Mouse (Mus musculus) testis, adult 2 months (tissue): ENCODE data around the gene Kank2. TPM values are rescaled to one million over a fixed set of nuclear protein-coding genes. Genes with fewer than 3 reads are reported as not detected.

Experiments
- H3K27ac ChIP-seq: fragments of 200-500 bp; 2 replicates; pipeline ENCODE4 v1.5.1; 2012; ENCODE audit warnings: low read depth, low read length; ENCODE audit not compliant: control insufficient read depth, insufficient read depth
- H3K27me3 ChIP-seq: fragments of 200-500 bp; 2 replicates; pipeline ENCODE4 v1.6.1; 2012; ENCODE audit warnings: mild to moderate bottlenecking, low read length, moderate library complexity; ENCODE audit not compliant: control insufficient read depth, insufficient read depth
- H3K36me3 ChIP-seq: fragments of 200-500 bp; 2 replicates; pipeline ENCODE4 v1.6.1; 2012; ENCODE audit warnings: mild to moderate bottlenecking, low read length; ENCODE audit not compliant: control insufficient read depth, insufficient read depth
- H3K4me1 ChIP-seq: fragments of 200-500 bp; 2 replicates; pipeline ENCODE4 v1.6.1; 2012; ENCODE audit warnings: low read length; ENCODE audit not compliant: control insufficient read depth, insufficient read depth
- H3K4me3 ChIP-seq: fragments of 200-500 bp; 2 replicates; pipeline ENCODE4 v1.5.1; 2012; ENCODE audit warnings: low read depth, mild to moderate bottlenecking, low read length, moderate library complexity, mixed read lengths; ENCODE audit not compliant: control insufficient read depth
- CTCF ChIP-seq: fragments of 200-500 bp; IDR thresholded peaks from 2 replicates; pipeline ENCODE4 v1.5.1; 2012; ENCODE audit warnings: low read depth, mild to moderate bottlenecking, inconsistent platforms, low read length, moderate library complexity; ENCODE audit not compliant: control insufficient read depth, insufficient read depth, insufficient replicate concordance
- POLR2A ChIP-seq: fragments of 200-500 bp; IDR thresholded peaks from 2 replicates; pipeline ENCODE4 v1.6.1; 2012; ENCODE audit warnings: low read depth, mild to moderate bottlenecking, inconsistent platforms, low read length, moderate library complexity; ENCODE audit not compliant: control insufficient read depth
- polyA plus RNA-seq: library from polyadenylated mRNA; depleted of rRNA; stranded (reverse); fragments of >200 nt; gene quantifications from 2 replicates; pipeline ENCODE4 v1.2.3, GENCODE M21; 2012

Gene Kank2
- polyA plus RNA-seq, 1 experiment: 6.9 TPM

GRCm38 (mm10) chr9:21764084-21764999 is 34.2 kb downstream of the Kank2 start:
- Histone ChIP-seq H3K4me3 (no peak overlapping the region), H3K4me1 (peaks cover 13% of the 10 kb centered on the region), H3K36me3 (no peaks in the 10 kb centered on the region), H3K27ac (no peak overlapping the region), H3K27me3 (no peaks in the 10 kb centered on the region)
- TF ChIP-seq CTCF (no peak), POLR2A (no peak)

DNA sequence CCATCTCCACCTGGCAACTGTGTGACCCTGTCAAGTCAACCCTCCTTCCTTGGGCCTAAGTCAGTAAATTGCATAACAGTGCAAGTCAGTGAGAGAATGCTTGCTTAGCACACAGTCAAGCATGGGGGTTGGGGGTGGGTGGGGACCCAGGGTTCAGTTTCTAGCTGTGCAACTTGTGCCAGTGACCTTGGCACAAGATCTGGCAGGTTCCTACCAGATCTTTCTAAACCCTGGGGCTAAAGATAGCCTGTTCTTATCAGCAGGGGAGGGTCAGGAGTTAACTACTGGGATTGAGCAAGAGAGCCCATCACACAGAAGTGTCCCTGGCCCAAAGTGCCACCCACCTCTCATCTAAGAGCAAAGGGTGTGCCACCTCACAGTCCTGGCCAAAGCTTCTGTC is 36.4 kb downstream of the Kank2 start:
- H3K4me1 ChIP-seq: peaks cover 11% of the 10 kb centered on the region
- no peak overlapping the region for H3K4me3 ChIP-seq
- H3K27ac ChIP-seq: no peak overlapping the region
- TF ChIP-seq POLR2A: no peak
- TF ChIP-seq CTCF: no peak
- H3K27me3 ChIP-seq: no peaks in the 10 kb centered on the region
- no peaks in the 10 kb centered on the region for H3K36me3 ChIP-seq

- Histone ChIP-seq H3K36me3 (no peaks in the 10 kb centered on the region), H3K4me3 (peak within 1 kb of the TSS; percentile 98), H3K27me3 (no peaks in the 10 kb centered on the region), H3K4me1 (peaks cover 6% of the 10 kb centered on the region), H3K27ac (peak within 1 kb of the TSS; percentile 89)
- TF ChIP-seq POLR2A: peak; percentile 69
- TF ChIP-seq CTCF: no peak
Measured at GRCm38 (mm10) chr9:21760155-21761088, 38.1 kb downstream of the Kank2 start, which contains the start of gene Spc24. Gene Spc24 (minus strand): TSS chr9:21760303.

DNA sequence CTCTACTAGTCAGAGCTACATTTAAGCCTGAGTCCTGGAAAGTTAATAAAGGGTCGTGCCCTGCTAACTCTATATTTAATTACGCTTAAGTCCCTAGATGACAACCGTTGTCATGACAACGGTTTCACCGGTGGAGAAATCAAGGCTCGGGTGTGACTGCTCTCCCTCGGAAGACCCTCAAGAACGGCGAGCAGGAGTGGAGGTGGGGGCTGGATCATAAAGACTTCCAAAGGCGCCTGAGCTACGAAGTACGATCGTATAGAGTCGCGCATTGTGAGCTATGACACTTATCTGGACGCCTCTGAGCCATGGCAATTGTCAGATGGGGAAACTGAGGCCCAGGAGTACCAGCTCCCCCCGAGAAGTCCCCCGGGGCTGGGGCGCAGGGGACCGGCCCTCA is 38.8 kb downstream of the Kank2 start:
- Histone ChIP-seq H3K4me1 (peaks cover 6% of the 10 kb centered on the region), H3K36me3 (no peaks in the 10 kb centered on the region), H3K27ac (peak overlapping the region; percentile 89), H3K4me3 (peak overlapping the region; percentile 98), H3K27me3 (no peaks in the 10 kb centered on the region)
- TF ChIP-seq POLR2A (no peak), CTCF (no peak)

DNA sequence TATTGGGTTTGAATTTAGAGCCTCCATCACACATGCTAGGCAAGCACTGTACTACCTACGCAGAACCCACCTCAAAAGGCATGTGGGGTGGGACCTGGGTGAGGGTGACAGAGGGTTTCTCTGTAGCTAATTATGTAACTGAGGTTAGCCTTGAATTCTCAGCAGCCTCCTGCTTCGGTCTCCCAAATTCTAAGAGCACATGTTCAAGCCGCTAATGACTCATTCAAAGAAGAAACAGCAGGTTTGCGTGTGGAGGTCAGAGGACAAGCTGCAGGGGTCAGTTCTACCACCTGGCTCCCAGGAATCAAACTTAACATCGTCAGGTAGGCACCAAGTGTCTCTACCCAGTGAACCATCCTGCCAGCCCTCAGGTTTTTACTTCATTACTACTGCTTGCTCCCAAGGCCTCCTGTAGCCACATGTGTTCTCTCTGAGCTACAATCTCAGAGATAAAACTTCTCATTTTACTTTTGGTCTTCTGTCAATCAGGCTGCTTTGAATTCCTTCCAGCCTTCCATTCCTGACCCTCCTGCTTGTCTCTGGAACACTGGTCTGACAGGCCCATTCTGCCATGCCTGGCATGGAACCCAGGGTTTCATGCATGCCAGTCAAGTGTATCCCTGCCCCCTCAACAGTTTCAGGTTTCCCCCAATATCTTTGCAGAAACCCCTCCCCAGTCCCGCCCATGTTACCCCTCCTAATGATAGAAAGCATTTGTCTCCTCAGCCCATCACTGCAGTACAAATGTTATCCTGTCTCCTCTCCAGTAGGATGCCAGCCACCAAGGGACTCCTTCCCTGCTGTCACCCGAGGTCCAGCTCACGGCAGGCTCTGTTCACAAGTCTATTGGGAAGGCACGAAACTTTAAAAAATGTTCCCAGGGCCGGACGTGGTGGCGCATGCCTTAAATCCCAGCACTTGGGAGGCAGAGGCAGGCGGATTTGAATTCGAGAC is 39.7 kb downstream of the Kank2 start:
- no peak overlapping the region for H3K4me3 ChIP-seq
- H3K36me3 ChIP-seq: no peaks in the 10 kb centered on the region
- no peak for TF ChIP-seq POLR2A
- no peak for TF ChIP-seq CTCF
- peaks cover 6% of the 10 kb centered on the region for H3K4me1 ChIP-seq
- H3K27me3 ChIP-seq: no peaks in the 10 kb centered on the region
- no peak overlapping the region for H3K27ac ChIP-seq

DNA sequence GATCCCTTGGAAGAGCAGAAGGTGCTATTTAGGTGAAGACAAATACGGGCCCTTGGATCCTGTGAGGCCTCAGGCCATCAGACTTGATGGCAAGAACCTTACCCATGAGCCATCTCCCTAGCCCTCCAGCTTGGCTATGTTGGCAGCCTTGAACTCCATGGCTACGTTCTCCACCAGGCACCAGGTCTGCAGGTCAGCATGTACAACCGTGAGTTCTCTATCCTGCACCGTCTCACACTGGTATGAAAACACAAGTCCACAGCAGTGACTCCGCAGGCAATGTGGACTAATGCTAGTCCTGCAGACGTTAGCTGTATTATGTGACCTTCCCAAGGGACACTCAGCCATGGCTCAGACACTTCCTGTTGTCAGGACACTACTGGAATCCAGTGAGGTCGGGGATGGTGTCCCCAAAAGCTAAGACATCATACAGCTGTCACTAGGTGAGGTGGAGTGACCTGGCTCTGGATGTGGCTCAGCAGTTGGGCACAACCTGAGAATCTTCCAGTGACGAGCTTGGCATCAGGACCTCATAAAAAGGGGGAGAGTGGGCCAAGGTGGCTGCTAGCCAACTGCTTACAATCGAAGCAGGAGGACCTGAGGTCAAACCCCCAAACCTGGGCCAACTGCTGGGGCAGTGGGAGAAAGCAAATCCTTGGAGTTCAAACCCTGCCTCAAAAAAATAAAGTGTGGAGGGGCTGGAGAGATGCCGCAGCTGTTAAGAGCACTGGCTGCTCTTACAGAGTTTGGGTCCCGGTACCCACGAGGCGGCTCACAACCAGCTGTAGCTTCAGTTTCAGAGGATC is 43.8 kb downstream of the Kank2 start:
- no peak overlapping the region for H3K4me3 ChIP-seq
- peaks cover 7% of the 10 kb centered on the region for H3K4me1 ChIP-seq
- no peaks in the 10 kb centered on the region for H3K27me3 ChIP-seq
- H3K27ac ChIP-seq: no peak overlapping the region
- TF ChIP-seq CTCF (no peak), POLR2A (no peak)
- H3K36me3 ChIP-seq: no peaks in the 10 kb centered on the region
